Mouse (Mus musculus) bone marrow, adult 2 months (tissue): Measurements from ENCODE around the gene 4930442H23Rik.

Source experiments
- CTCF ChIP-seq: fragments of 200-500 bp; IDR thresholded peaks from 2 replicates; pipeline ENCODE4 v1.5.1; 2011; ENCODE audit warnings: low read length, control low read depth; ENCODE audit not compliant: control insufficient read depth, insufficient read depth
- POLR2A ChIP-seq: fragments of 200-500 bp; IDR thresholded peaks from 2 replicates; pipeline ENCODE4 v1.6.1; 2011; ENCODE audit warnings: low read depth, mild to moderate bottlenecking, control low read depth, low read length, borderline replicate concordance; ENCODE audit not compliant: control insufficient read depth

DNA sequence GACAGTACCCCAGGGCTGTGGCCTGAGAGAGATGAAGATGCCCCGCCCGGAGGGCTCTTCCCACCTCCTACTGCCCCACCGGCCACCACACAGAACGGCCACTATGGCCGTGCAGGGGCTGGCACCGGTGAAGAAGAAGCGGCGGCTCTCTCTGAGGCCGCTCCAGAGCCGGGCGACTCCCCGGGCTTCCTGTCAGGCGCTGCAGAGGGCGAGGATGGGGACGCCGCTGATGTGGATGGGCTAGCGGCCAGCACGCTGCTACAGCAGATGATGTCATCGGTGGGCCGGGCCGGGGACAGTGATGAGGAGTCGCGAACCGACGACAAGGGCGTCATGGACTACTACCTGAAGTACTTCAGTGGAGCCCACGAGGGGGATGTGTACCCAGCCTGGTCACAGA, 39.0 kb downstream of the 4930442H23Rik start:
- TF ChIP-seq POLR2A (no peak), CTCF (no peak)
